ENCODE assay signal across 34 mouse cellular contexts in the genomic region with DNA sequence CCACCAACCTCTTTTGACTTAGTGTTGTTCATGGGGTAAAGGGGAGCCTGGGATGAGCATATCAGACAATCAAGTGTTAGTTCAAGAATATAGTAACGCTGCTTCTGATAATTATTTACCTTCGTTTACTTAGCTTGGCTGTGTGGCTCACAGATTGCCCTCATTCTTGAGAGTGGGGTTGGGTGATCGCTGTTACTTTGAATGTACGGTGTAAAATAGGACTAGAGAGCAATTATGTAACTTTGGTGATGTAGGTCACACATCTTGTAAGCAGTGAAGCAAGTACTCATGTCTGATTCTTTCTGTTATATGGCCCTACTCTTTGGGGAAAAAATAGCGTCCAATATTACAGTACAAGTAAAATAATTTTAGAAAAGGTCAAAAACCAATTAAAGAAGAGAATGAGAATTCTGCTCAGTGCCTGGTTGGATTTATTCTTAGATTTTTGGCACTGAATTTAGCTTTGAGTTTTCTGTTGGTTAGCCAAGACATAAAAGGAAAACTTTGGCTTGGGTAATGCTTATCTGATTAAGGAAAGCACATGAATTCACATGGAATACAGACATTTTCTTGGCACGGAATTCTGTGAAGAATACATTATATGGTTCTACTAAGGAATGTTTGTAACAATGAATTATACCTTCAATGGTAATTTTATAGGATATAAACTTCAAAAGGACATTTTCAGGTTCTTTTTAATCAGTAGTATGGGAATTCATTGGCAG.
DNase-seq lines count a peak whose midpoint lies in the region; ATAC-seq and TF ChIP-seq lines count a peak whose summit lies in the region.
"Had no signal": no experiment of that assay in that cellular context is flagged by ENCODE, and none has a peak within 500 bp of the region (broad histone marks: within the 10 kb centered on the region; RNA-seq: fewer than 3 reads in every experiment).

No protein-coding gene starts in this region.

- peak; percentile 36 for DNase-seq in cerebellum, adult 9-10 months
- DNase-seq in cerebellum, postnatal 25 days = no peak
- no peak for DNase-seq in frontal cortex, postnatal 14 days (ENCODE audit: low spot score in 2 of 2)
- DNase-seq in limb, embryonic 14.5 days (ENCODE audit: low spot score) = peak; percentile 57
- no peak for DNase-seq in limb, embryonic 10.5 days (ENCODE audit: low spot score)
- peak; percentile 45 for DNase-seq in telencephalon, adult 2 months (ENCODE audit: low read depth, low spot score)
- no peak for DNase-seq in ovary, postnatal 10 days (ENCODE audit: low spot score)
- DNase-seq: adrenal gland, postnatal 10 days; cerebellum, postnatal 14 days; embryo, embryonic 11 days; gastrocnemius, postnatal 25 days; heart, adult 18-20 months; heart, postnatal 4 days; kidney, adult 8-10 months; kidney, postnatal 14 days; left cerebral cortex, postnatal 4 days; liver; lung, postnatal 36 days; right cerebral cortex, postnatal 4 days; thymus, adult 2 months; thymus, postnatal 4 days had no signal

- 0 out of 2 replicates have a peak, but pooled peaks cover 3% of the 10 kb centered on the region for H3K4me1 ChIP-seq in limb, embryonic 14.5 days (ENCODE audit: control insufficient read depth, insufficient read depth, low read length)
- 0 out of 2 replicates have a peak, but pooled peaks cover 4% of the 10 kb centered on the region for H3K4me1 ChIP-seq in limb, embryonic 10.5 days
- H3K4me1 ChIP-seq: embryonic facial prominence, embryonic 13.5 days; neural tube, embryonic 12.5 days had no signal

- H3K27me3 ChIP-seq in limb, embryonic 14.5 days (ENCODE audit: control insufficient read depth, insufficient read depth, low read length) = no peaks in the 10 kb centered on the region
- no peaks in the 10 kb centered on the region for H3K27me3 ChIP-seq in limb, embryonic 10.5 days (ENCODE audit: low read depth, poor library complexity, severe bottlenecking)
- H3K27me3 ChIP-seq: embryonic facial prominence, embryonic 13.5 days; hindbrain, embryonic 13.5 days; neural tube, embryonic 12.5 days; Patski had no signal

- peak; percentile 81 for ATAC-seq in frontal cortex, adult (ENCODE audit: low TSS enrichment)
- ATAC-seq in limb, embryonic 14.5 days (ENCODE audit: low FRiP score, low read depth) = no peak
- ATAC-seq: intestine, embryonic 16.5 days; Patski had no signal

- H3K9me3 ChIP-seq in limb, embryonic 14.5 days (ENCODE audit: control insufficient read depth, low read length) = no peaks in the 10 kb centered on the region
- no peaks in the 10 kb centered on the region for H3K9me3 ChIP-seq in limb, embryonic 10.5 days (replicated peaks)
- H3K9me3 ChIP-seq: embryonic facial prominence, embryonic 13.5 days; G1E; hindbrain, embryonic 13.5 days; neural tube, embryonic 12.5 days had no signal

- H3K27ac ChIP-seq in limb, embryonic 14.5 days (replicated peaks; ENCODE audit: low read depth, low read length) = no peak overlapping the region
- H3K27ac ChIP-seq in limb, embryonic 10.5 days = no peak overlapping the region
- H3K27ac ChIP-seq: embryonic facial prominence, embryonic 13.5 days; hindbrain, embryonic 13.5 days; liver, embryonic 14.5 days; neural tube, embryonic 12.5 days; stomach, postnatal 0 days had no signal

- H3K4me2 ChIP-seq in limb, embryonic 14.5 days (replicated peaks; ENCODE audit: low read depth, low read length, severe bottlenecking) = no peak overlapping the region
- H3K4me2 ChIP-seq: embryonic facial prominence, embryonic 13.5 days; heart, embryonic 11.5 days; hindbrain, embryonic 13.5 days; midbrain, embryonic 11.5 days; neural tube, embryonic 12.5 days had no signal

- H3K36me3 ChIP-seq in limb, embryonic 14.5 days (ENCODE audit: control insufficient read depth, insufficient read depth, low read length) = no peaks in the 10 kb centered on the region
- no peaks in the 10 kb centered on the region for H3K36me3 ChIP-seq in limb, embryonic 10.5 days
- H3K36me3 ChIP-seq: embryonic facial prominence, embryonic 13.5 days; G1E; hindbrain, embryonic 13.5 days; neural tube, embryonic 12.5 days had no signal

- no peak for TF ChIP-seq POLR2A in limb, embryonic 14.5 days (IDR thresholded peaks at IDR 0.05; ENCODE audit: borderline replicate concordance, extremely low read depth, insufficient read depth, insufficient read length)

- 92% methylated on average over 6 of the region's 6 CpGs for WGBS in limb, embryonic 14.5 days
- WGBS in limb, embryonic 10.5 days = 94% methylated on average over 6 of the region's 6 CpGs

- H3K4me3 ChIP-seq in limb, embryonic 14.5 days (replicated peaks; ENCODE audit: low read length) = no peak overlapping the region
- H3K4me3 ChIP-seq in limb, embryonic 10.5 days = no peak overlapping the region
- H3K4me3 ChIP-seq: embryonic facial prominence, embryonic 13.5 days; erythroblast, embryonic 14.5 days; hindbrain, embryonic 13.5 days; myocyte; neural tube, embryonic 12.5 days had no signal

- no peak overlapping the region for H3K9ac ChIP-seq in limb, embryonic 14.5 days (ENCODE audit: low read depth, low read length, severe bottlenecking)
- H3K9ac ChIP-seq: embryonic facial prominence, embryonic 13.5 days; hindbrain, embryonic 13.5 days; liver, embryonic 14.5 days; neural tube, embryonic 12.5 days had no signal

Comparison
In these comparisons a context has a peak if more than half of its experiments do, and no peak if none do; other contexts are left out.
1. DNase-seq: peak in cerebellum, adult 9-10 months (single experiment), limb, embryonic 14.5 days (single experiment) and telencephalon, adult 2 months (single experiment); none in cerebellum, postnatal 25 days (0 of 2), frontal cortex, postnatal 14 days (0 of 2), limb, embryonic 10.5 days (single experiment) and ovary, postnatal 10 days (single experiment).